Mouse (Mus musculus): Measurements from ENCODE around the gene Gm28845. TPM values are rescaled to one million over a fixed set of nuclear protein-coding genes. Genes with fewer than 3 reads are reported as not detected.

The Gm28845 gene
- polyA plus RNA-seq, 1 experiment from 2014 or later = not detected

Other genes with a start within 250 kb of the Gm28845 start
- 7.5 and 9.4 TPM in 2 replicates for gene Plekhm3, start 162.7 kb downstream of the Gm28845 start, polyA plus RNA-seq (2015; fragmentation: Nextera tagmentation; extraction: Ambion mirVana)
- gene Akr1cl, start 86.8 kb downstream of the Gm28845 start, polyA plus RNA-seq (2015; fragmentation: Nextera tagmentation; extraction: Ambion mirVana) = 0.10 TPM in 1 of 2 replicates, not detected in the other
- 0.38 TPM in 1 of 2 replicates, not detected in the other for gene Cryge, start 68.4 kb downstream of the Gm28845 start, polyA plus RNA-seq (2015; fragmentation: Nextera tagmentation; extraction: Ambion mirVana)
- not detected in 2 replicates for gene Crygd, start 56.1 kb downstream of the Gm28845 start, polyA plus RNA-seq (2015; fragmentation: Nextera tagmentation; extraction: Ambion mirVana)
- not detected in 2 replicates for gene Crygc, start 45.9 kb downstream of the Gm28845 start, polyA plus RNA-seq (2015; fragmentation: Nextera tagmentation; extraction: Ambion mirVana)
- not detected in 2 replicates for gene Crygb, start 37.3 kb downstream of the Gm28845 start, polyA plus RNA-seq (2015; fragmentation: Nextera tagmentation; extraction: Ambion mirVana)
- gene Cryga, start 16.2 kb downstream of the Gm28845 start, polyA plus RNA-seq (2015; fragmentation: Nextera tagmentation; extraction: Ambion mirVana) = not detected in 2 replicates
- 0.09 and 0.50 TPM in 2 replicates for gene D630023F18Rik, start 3.7 kb upstream of the Gm28845 start, polyA plus RNA-seq (2015; fragmentation: Nextera tagmentation; extraction: Ambion mirVana)
- gene Idh1, start 66.9 kb upstream of the Gm28845 start, polyA plus RNA-seq (2015; fragmentation: Nextera tagmentation; extraction: Ambion mirVana) = 399 and 431 TPM in 2 replicates
- gene Pikfyve, start 67.1 kb upstream of the Gm28845 start, polyA plus RNA-seq (2015; fragmentation: Nextera tagmentation; extraction: Ambion mirVana) = 13.5 and 15.7 TPM in 2 replicates
- gene Pth2r, start 162.5 kb upstream of the Gm28845 start, polyA plus RNA-seq (2015; fragmentation: Nextera tagmentation; extraction: Ambion mirVana) = 0.54 and 1.1 TPM in 2 replicates

Measured in forebrain, embryonic 13.5 days (tissue).